Mouse (Mus musculus): Measurements from ENCODE around the gene Zswim2. TPM values are rescaled to one million over a fixed set of nuclear protein-coding genes. Genes with fewer than 3 reads are reported as not detected.
A peak's percentile ranks its signal among the peaks of the same experiment; 100 is the strongest.
"Not testable (repeated sequence)": the region's sequence is repeated elsewhere in the genome, so short reads cannot be mapped to it uniquely, and the experiment has no call there.

Zswim2 gene
- polyA plus RNA-seq (2016; fragmentation: Nextera tagmentation; extraction: Ambion mirVana), result not detected in 2 replicates

DNA sequence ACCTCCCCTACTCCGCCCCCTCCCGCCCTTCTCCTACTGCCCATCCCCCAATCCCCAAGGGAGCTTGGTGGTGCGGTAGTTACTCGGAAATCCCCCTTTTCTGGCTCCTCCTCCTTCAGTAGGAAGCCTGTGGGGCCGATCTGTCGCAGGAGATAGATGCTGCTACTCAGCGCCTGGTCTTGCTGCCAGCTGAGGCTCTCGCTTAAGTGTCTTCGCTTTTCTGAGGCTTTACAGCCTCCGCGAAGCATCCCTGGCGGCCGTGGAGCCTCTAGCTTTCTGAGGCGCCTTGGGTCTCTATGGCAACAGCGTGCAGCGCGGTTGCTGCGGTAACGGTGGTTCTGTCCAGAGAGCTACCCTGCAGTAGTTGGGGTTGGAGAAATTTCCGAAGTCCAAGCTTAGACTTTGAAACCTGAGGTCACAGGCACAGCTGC, at the start of gene Zswim2:
TSS of gene Zswim2 (minus strand) at position 298 of the 431 bp plus-strand sequence.
- ATAC-seq (ENCODE audit: low FRiP score), result peak; percentile 99
- peak within 1 kb of the TSS; percentile 53 for H3K4me2 ChIP-seq (replicated peaks)
- H3K9ac ChIP-seq, result 0 out of 2 replicates have a peak within 1 kb of the TSS, but pooled peaks have one; percentile 1
- H3K4me3 ChIP-seq, result peak within 1 kb of the TSS; percentile 26
- WGBS, result under 1% methylated on average over 20 of the region's 20 CpGs
- H3K27ac ChIP-seq, result peak within 1 kb of the TSS; percentile 35; the same call in 1 of the 2 replicates
- no peaks in the 10 kb centered on the region for H3K27me3 ChIP-seq
- peaks cover 8% of the 10 kb centered on the region; the same call in 1 of the 2 replicates for H3K4me1 ChIP-seq
- H3K36me3 ChIP-seq, result no peaks in the 10 kb centered on the region
- no peaks in the 10 kb centered on the region; the same call in 1 of the 2 replicates for H3K9me3 ChIP-seq (replicated peaks)

DNA sequence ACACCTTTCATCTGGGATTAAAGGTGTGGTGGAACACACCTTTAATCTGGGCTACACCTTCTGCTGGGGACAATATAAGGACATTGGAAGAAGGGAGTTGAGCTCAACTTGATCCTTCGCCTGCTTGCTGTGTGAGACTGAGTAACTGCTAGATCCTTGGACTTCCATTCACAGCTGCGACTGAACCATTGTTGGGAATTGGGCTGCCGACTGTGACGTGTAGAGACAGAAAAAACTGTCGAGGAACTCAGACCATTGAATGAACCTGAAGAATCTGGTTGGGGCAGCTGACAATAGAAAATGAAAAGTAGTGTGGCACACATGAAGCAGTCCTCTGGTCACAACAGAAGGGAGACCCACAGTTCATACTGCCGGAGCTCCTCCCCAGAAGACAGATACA, 49.2 kb upstream of the Zswim2 start, which contains the start of gene Gm13691:
TSS of gene Gm13691 (plus strand) at position 301 of the 400 bp plus-strand sequence.
- H3K9me3 ChIP-seq (replicated peaks); H3K27me3 ChIP-seq; H3K4me3 ChIP-seq; H3K9ac ChIP-seq; H3K27ac ChIP-seq; H3K4me2 ChIP-seq (replicated peaks); H3K4me1 ChIP-seq; H3K36me3 ChIP-seq; ATAC-seq (ENCODE audit: low FRiP score): not testable (repeated sequence)
- WGBS, result no CpG with 5 or more reads among the region's 6 CpGs

DNA sequence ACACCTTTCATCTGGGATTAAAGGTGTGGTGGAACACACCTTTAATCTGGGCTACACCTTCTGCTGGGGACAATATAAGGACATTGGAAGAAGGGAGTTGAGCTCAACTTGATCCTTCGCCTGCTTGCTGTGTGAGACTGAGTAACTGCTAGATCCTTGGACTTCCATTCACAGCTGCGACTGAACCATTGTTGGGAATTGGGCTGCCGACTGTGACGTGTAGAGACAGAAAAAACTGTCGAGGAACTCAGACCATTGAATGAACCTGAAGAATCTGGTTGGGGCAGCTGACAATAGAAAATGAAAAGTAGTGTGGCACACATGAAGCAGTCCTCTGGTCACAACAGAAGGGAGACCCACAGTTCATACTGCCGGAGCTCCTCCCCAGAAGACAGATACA, 43.4 kb upstream of the Zswim2 start, which contains the start of gene Gm13697:
TSS of gene Gm13697 (plus strand) at position 301 of the 400 bp plus-strand sequence.
- H3K9ac ChIP-seq; H3K4me1 ChIP-seq; H3K36me3 ChIP-seq; H3K4me3 ChIP-seq; H3K27me3 ChIP-seq; H3K9me3 ChIP-seq (replicated peaks); ATAC-seq (ENCODE audit: low FRiP score); H3K4me2 ChIP-seq (replicated peaks); H3K27ac ChIP-seq: not testable (repeated sequence)
- no CpG with 5 or more reads among the region's 6 CpGs for WGBS

DNA sequence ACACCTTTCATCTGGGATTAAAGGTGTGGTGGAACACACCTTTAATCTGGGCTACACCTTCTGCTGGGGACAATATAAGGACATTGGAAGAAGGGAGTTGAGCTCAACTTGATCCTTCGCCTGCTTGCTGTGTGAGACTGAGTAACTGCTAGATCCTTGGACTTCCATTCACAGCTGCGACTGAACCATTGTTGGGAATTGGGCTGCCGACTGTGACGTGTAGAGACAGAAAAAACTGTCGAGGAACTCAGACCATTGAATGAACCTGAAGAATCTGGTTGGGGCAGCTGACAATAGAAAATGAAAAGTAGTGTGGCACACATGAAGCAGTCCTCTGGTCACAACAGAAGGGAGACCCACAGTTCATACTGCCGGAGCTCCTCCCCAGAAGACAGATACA, 37.6 kb upstream of the Zswim2 start, which contains the start of gene Gm13694:
TSS of gene Gm13694 (plus strand) at position 301 of the 400 bp plus-strand sequence.
- not testable (repeated sequence) for H3K36me3 ChIP-seq; H3K4me1 ChIP-seq; H3K27ac ChIP-seq; H3K9me3 ChIP-seq (replicated peaks); H3K4me2 ChIP-seq (replicated peaks); H3K9ac ChIP-seq; H3K27me3 ChIP-seq; H3K4me3 ChIP-seq; ATAC-seq (ENCODE audit: low FRiP score)
- no CpG with 5 or more reads among the region's 6 CpGs for WGBS

DNA sequence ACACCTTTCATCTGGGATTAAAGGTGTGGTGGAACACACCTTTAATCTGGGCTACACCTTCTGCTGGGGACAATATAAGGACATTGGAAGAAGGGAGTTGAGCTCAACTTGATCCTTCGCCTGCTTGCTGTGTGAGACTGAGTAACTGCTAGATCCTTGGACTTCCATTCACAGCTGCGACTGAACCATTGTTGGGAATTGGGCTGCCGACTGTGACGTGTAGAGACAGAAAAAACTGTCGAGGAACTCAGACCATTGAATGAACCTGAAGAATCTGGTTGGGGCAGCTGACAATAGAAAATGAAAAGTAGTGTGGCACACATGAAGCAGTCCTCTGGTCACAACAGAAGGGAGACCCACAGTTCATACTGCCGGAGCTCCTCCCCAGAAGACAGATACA, 31.8 kb upstream of the Zswim2 start, which contains the start of gene Gm13696:
TSS of gene Gm13696 (plus strand) at position 301 of the 400 bp plus-strand sequence.
- H3K4me1 ChIP-seq; H3K9me3 ChIP-seq (replicated peaks); ATAC-seq (ENCODE audit: low FRiP score); H3K9ac ChIP-seq; H3K27ac ChIP-seq; H3K4me2 ChIP-seq (replicated peaks); H3K27me3 ChIP-seq; H3K4me3 ChIP-seq; H3K36me3 ChIP-seq: not testable (repeated sequence)
- WGBS, result no CpG with 5 or more reads among the region's 6 CpGs

DNA sequence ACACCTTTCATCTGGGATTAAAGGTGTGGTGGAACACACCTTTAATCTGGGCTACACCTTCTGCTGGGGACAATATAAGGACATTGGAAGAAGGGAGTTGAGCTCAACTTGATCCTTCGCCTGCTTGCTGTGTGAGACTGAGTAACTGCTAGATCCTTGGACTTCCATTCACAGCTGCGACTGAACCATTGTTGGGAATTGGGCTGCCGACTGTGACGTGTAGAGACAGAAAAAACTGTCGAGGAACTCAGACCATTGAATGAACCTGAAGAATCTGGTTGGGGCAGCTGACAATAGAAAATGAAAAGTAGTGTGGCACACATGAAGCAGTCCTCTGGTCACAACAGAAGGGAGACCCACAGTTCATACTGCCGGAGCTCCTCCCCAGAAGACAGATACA, 26.0 kb upstream of the Zswim2 start, which contains the start of gene Gm13695:
TSS of gene Gm13695 (plus strand) at position 301 of the 400 bp plus-strand sequence.
- H3K27me3 ChIP-seq; H3K4me2 ChIP-seq (replicated peaks); H3K9ac ChIP-seq; ATAC-seq (ENCODE audit: low FRiP score); H3K4me3 ChIP-seq; H3K36me3 ChIP-seq; H3K27ac ChIP-seq; H3K9me3 ChIP-seq (replicated peaks); H3K4me1 ChIP-seq: not testable (repeated sequence)
- WGBS, result no CpG with 5 or more reads among the region's 6 CpGs

DNA sequence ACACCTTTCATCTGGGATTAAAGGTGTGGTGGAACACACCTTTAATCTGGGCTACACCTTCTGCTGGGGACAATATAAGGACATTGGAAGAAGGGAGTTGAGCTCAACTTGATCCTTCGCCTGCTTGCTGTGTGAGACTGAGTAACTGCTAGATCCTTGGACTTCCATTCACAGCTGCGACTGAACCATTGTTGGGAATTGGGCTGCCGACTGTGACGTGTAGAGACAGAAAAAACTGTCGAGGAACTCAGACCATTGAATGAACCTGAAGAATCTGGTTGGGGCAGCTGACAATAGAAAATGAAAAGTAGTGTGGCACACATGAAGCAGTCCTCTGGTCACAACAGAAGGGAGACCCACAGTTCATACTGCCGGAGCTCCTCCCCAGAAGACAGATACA, 20.2 kb upstream of the Zswim2 start, which contains the start of gene Gm13693:
TSS of gene Gm13693 (plus strand) at position 301 of the 400 bp plus-strand sequence.
- H3K4me1 ChIP-seq; H3K4me2 ChIP-seq (replicated peaks); ATAC-seq (ENCODE audit: low FRiP score); H3K27me3 ChIP-seq; H3K4me3 ChIP-seq; H3K27ac ChIP-seq; H3K36me3 ChIP-seq; H3K9me3 ChIP-seq (replicated peaks); H3K9ac ChIP-seq: not testable (repeated sequence)
- no CpG with 5 or more reads among the region's 6 CpGs for WGBS

DNA sequence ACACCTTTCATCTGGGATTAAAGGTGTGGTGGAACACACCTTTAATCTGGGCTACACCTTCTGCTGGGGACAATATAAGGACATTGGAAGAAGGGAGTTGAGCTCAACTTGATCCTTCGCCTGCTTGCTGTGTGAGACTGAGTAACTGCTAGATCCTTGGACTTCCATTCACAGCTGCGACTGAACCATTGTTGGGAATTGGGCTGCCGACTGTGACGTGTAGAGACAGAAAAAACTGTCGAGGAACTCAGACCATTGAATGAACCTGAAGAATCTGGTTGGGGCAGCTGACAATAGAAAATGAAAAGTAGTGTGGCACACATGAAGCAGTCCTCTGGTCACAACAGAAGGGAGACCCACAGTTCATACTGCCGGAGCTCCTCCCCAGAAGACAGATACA, 14.4 kb upstream of the Zswim2 start, which contains the start of gene Gm13698:
TSS of gene Gm13698 (plus strand) at position 301 of the 400 bp plus-strand sequence.
- ATAC-seq (ENCODE audit: low FRiP score); H3K27me3 ChIP-seq: not testable (repeated sequence)

DNA sequence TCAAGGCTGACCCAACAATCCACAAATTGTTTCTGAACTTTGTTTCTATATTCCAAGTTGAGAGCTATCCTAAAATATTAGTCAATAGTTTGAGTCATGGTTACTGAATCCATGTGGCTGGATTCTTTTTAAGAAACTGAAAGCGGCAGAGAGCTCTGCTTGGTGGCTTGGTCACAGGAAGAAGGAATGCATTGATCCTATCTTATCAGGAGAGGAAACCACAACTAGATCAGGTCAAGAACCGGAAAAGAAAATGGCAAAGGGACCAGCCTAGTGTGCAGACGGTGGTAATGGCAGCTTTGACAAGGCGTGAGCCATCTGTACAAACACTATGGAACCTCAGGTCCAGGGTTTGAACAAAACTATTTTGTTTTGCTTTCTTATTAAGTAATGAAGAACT, 764 bp upstream of the Zswim2 start:
- H3K9me3 ChIP-seq (replicated peaks), result no peaks in the 10 kb centered on the region; the same call in 1 of the 2 replicates
- no peak overlapping the region for H3K4me3 ChIP-seq
- no peaks in the 10 kb centered on the region for H3K27me3 ChIP-seq
- no peak overlapping the region for H3K4me2 ChIP-seq (replicated peaks)
- WGBS, result 72% methylated on average over 4 of the region's 4 CpGs
- no peak overlapping the region for H3K9ac ChIP-seq
- no peak for ATAC-seq (ENCODE audit: low FRiP score)
- H3K27ac ChIP-seq, result no peak overlapping the region
- peaks cover 8% of the 10 kb centered on the region; the same call in 1 of the 2 replicates for H3K4me1 ChIP-seq
- no peaks in the 10 kb centered on the region for H3K36me3 ChIP-seq

More for the DNA sequence above, 14.4 kb upstream of the Zswim2 start, which contains the start of gene Gm13698:
- WGBS, result no CpG with 5 or more reads among the region's 6 CpGs
- H3K4me3 ChIP-seq; H3K9ac ChIP-seq; H3K27ac ChIP-seq; H3K36me3 ChIP-seq; H3K9me3 ChIP-seq (replicated peaks); H3K4me1 ChIP-seq; H3K4me2 ChIP-seq (replicated peaks): not testable (repeated sequence)

DNA sequence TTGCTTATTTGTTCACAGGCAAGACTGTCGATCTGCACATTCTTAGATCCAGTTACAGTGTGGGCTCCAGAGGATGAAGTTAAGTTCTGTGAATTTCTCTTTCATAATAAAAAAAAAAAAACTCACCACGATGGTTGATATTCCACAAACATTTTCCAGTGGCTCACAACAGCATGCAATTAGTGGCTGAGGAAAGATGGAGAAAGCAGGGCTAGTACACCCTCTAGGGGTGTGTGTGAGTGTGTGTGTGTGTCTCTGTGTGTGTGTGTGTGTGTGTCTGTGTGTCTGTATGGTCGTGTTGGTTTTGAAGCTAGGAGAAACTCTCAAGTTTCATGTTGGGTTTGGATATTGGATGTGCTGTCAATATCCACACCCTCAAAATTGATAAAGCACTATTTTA, 350 bp upstream of the Zswim2 start:
- WGBS, result 43% methylated on average over 3 of the region's 3 CpGs
- ATAC-seq (ENCODE audit: low FRiP score), result peak; percentile 68
- H3K27ac ChIP-seq, result no peak overlapping the region

DNA sequence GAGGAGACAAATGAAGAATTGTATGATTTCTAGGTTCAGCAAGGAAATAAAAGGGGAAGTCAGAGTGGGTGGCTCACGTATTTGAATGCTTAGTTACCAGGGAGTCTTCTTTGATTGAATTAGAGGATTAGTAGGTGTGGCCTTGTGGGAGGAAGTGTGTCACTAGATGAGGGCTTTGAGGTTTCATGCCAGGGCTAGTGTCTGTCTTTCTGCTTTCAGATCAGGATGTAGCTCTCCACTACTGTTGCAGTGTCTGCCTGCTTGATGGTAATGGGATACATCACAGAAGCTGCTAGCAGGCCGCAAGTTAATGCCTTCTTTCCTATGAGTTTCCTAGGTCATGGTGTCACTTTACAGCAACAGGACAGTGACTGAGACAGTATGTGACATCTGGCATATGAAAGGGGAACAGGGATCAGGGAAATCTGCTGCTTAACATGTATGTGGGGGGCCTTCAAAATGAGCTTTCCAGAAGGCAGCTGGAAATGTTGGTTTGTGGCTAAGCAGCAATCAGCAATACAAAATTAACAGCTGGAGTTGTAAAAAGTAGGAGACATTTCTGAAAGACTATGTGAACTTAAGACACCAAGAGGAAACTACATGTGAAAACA, 11.4 kb downstream of the Zswim2 start:
- no peaks in the 10 kb centered on the region for H3K9me3 ChIP-seq (replicated peaks)
- ATAC-seq (ENCODE audit: low FRiP score), result no peak
- H3K27ac ChIP-seq, result no peak overlapping the region
- no peaks in the 10 kb centered on the region for H3K36me3 ChIP-seq
- H3K9ac ChIP-seq, result no peak overlapping the region
- no peaks in the 10 kb centered on the region for H3K27me3 ChIP-seq
- H3K4me3 ChIP-seq, result no peak overlapping the region
- H3K4me2 ChIP-seq (replicated peaks), result no peak overlapping the region
- WGBS, result 50% methylated on average over 2 of the region's 2 CpGs
- no peaks in the 10 kb centered on the region for H3K4me1 ChIP-seq

More for the DNA sequence above, 350 bp upstream of the Zswim2 start:
- H3K4me2 ChIP-seq (replicated peaks), result peak overlapping the region; percentile 53
- H3K9ac ChIP-seq, result no peak overlapping the region
- no peaks in the 10 kb centered on the region for H3K36me3 ChIP-seq
- H3K27me3 ChIP-seq, result no peaks in the 10 kb centered on the region
- H3K9me3 ChIP-seq (replicated peaks), result no peaks in the 10 kb centered on the region; the same call in 1 of the 2 replicates
- peak overlapping the region; percentile 26 for H3K4me3 ChIP-seq
- peaks cover 8% of the 10 kb centered on the region; the same call in 1 of the 2 replicates for H3K4me1 ChIP-seq

DNA sequence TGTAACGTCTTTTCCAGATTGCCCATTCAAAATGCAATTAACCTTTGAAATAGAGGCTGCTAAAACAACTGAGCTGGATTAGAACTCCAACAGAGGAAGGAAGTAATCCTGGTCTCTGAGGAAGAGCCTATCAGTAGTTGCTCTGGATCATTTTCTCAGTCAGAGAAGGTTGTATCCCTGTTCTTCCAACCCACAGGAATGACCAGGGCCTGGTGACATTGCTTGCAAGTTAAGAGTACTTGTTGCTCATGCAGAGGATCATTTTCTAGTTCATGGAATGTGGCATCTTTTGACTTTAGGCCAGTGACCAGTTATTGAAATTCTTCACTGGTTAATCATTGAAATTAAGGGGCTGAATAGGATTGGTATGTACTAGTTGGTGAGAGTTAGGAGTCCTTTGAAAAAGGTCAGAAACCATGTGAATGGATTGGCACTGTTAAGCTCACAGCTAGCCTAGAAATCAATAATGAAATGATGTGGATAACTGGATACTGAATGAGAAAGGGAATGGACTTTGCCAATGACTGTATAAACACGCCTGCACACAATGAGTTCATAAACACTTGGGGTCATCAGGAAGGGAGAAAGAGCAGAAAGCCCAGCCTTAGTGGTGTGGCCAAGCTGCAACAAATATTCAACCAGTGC, 39.0 kb downstream of the Zswim2 start:
- no peak overlapping the region for H3K9ac ChIP-seq
- H3K27ac ChIP-seq, result no peak overlapping the region
- no peak overlapping the region for H3K4me3 ChIP-seq
- no peaks in the 10 kb centered on the region for H3K4me1 ChIP-seq
- 83% methylated on average over 2 of the region's 2 CpGs for WGBS
- no peaks in the 10 kb centered on the region for H3K9me3 ChIP-seq (replicated peaks)
- no peak for ATAC-seq (ENCODE audit: low FRiP score)
- H3K4me2 ChIP-seq (replicated peaks), result no peak overlapping the region
- no peaks in the 10 kb centered on the region for H3K27me3 ChIP-seq
- no peaks in the 10 kb centered on the region for H3K36me3 ChIP-seq

Measured in hindbrain, embryonic 12.5 days (tissue).